Mouse (Mus musculus) thymus, adult 2 months (tissue): ENCODE data around the gene Gimap3. TPM values are rescaled to one million over a fixed set of nuclear protein-coding genes. Genes with fewer than 3 reads are reported as not detected.

Experiments used
- DNase-seq: peaks from one replicate; pipeline ENCODE4 v3.0.0; 2021
- H3K27ac ChIP-seq: fragments of 200-500 bp; 2 replicates; pipeline ENCODE4 v1.5.1; 2012; ENCODE audit warnings: low read length, control low read depth; ENCODE audit not compliant: control insufficient read depth, insufficient read depth
- H3K27me3 ChIP-seq: fragments of 200-500 bp; 2 replicates; pipeline ENCODE4 v1.6.1; 2012; ENCODE audit warnings: mild to moderate bottlenecking, low read length, moderate library complexity, mixed read lengths; ENCODE audit not compliant: control insufficient read depth, insufficient read depth
- H3K36me3 ChIP-seq: fragments of 200-500 bp; 2 replicates; pipeline ENCODE4 v1.6.1; 2012; ENCODE audit warnings: mild to moderate bottlenecking, low read length, moderate library complexity; ENCODE audit not compliant: control insufficient read depth, insufficient read depth
- H3K4me1 ChIP-seq: fragments of 200-500 bp; replicated peaks from 2 replicates; pipeline ENCODE4 v1.6.1; 2012; ENCODE audit warnings: low read length; ENCODE audit not compliant: control insufficient read depth, insufficient read depth
- H3K4me3 ChIP-seq: fragments of 200-500 bp; 2 replicates; pipeline ENCODE4 v1.5.1; 2012; ENCODE audit warnings: mild to moderate bottlenecking, low read length, control low read depth, moderate library complexity; ENCODE audit not compliant: control insufficient read depth, insufficient read depth
- CTCF ChIP-seq: fragments of 200-500 bp; IDR thresholded peaks from 2 replicates; pipeline ENCODE4 v1.5.1; 2012; ENCODE audit warnings: mild to moderate bottlenecking, control low read depth, low read length, moderate library complexity, borderline replicate concordance; ENCODE audit not compliant: control insufficient read depth, poor library complexity, insufficient read depth; ENCODE audit errors: extremely low read depth
- POLR2A ChIP-seq: fragments of 200-500 bp; IDR thresholded peaks from 2 replicates; pipeline ENCODE4 v1.6.1; 2012; ENCODE audit warnings: mild to moderate bottlenecking, low read length, control low read depth, moderate library complexity; ENCODE audit not compliant: control insufficient read depth, poor library complexity, insufficient read depth; ENCODE audit errors: extremely low read depth
- WGBS: fragments of 180-500 bp; shearing (Covaris S2); methylation state at CpG from one replicate; pipeline ENCODE4 v1.1.7; 2018; 5-methylcytosine and 5-hydroxymethylcytosine counted together
- polyA plus RNA-seq: library from polyadenylated mRNA; depleted of rRNA; stranded (reverse); fragments of >200 nt; gene quantifications from 2 replicates; pipeline ENCODE4 v1.2.3, GENCODE M21; 2012; rRNA removed

Gene Gimap3
- 48.2 and 61.3 TPM in 2 replicates for polyA plus RNA-seq

DNA sequence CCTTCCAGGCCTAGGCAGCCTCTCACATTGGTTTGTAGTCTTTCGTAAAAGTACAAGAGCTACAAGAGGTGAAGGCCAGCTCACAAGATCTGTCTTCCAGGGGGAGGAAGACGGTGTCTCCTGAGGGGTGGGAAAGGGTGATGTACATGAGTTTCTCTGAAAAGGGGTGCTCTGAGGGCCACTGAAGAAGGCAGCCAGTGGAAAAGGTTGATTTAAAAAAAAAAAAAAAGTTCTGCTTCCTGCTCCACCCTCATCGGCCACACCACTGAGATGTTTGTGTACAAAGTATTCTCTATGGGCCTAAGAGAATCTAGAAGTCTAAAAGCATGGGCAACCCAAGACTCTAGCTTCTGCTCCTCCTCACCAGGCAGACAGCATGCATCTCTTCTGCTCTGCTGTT is at the start of gene Gimap3:
Gene Gimap3, minus strand, starts transcription at position 156 of the 400 bp plus-strand sequence.
- no peaks in the 10 kb centered on the region for H3K27me3 ChIP-seq
- WGBS: 65% methylated on average over 3 of the region's 3 CpGs
- peaks cover 23% of the 10 kb centered on the region for H3K4me1 ChIP-seq
- TF ChIP-seq POLR2A: no peak
- no peak for TF ChIP-seq CTCF
- H3K4me3 ChIP-seq: peak within 1 kb of the TSS; percentile 36
- peak within 1 kb of the TSS; percentile 78 for H3K27ac ChIP-seq
- DNase-seq: peak; percentile 21
- H3K36me3 ChIP-seq: no peaks in the 10 kb centered on the region

DNA sequence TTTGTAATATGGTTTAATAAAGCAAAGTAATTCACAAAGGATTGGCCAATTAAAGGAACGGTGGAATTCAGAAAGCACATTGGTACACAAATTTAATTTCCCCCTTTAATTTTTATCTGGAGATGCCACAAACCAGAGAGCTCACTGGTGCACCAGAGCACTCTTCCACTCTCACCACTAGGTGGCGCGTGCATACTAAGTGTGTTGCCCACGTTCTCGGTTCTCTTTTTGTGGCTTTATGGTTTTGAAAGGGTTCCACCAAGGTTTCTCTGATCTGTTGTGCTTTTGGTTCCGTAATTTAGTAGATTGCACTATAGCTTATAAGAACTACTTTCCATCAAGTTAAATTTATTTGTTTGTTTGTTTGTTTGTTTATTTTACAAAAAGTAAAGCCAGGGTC is 47.2 kb upstream of the Gimap3 start:
- H3K4me3 ChIP-seq: no peak overlapping the region
- no peak for TF ChIP-seq POLR2A
- TF ChIP-seq CTCF: no peak
- WGBS: 0% methylated on average over 6 of the region's 6 CpGs
- H3K36me3 ChIP-seq: no peaks in the 10 kb centered on the region
- H3K27me3 ChIP-seq: no peaks in the 10 kb centered on the region
- peak; percentile 66 for DNase-seq
- H3K27ac ChIP-seq: no peak overlapping the region
- no peaks in the 10 kb centered on the region for H3K4me1 ChIP-seq

DNA sequence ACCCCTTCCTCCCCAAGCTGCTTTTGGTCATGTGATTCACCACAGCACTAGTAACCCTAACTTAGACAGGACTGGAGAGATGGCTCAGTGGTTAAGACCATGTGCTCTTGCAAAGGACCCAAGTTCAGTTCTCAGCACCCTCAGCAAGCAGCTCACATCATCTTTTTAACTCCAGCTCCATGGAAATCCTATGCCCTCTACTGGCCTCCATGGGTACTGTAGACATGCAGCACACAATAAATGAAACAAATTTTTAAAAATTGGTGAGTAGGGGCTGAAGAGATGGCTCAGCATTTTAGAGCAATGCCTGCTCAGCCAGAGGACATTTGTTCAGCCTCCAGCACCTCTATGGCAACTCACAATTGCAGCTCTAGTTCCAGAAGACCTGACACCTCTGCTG is 44.4 kb upstream of the Gimap3 start:
- Histone ChIP-seq H3K4me1 (no peaks in the 10 kb centered on the region), H3K27ac (no peak overlapping the region), H3K4me3 (no peak overlapping the region), H3K36me3 (no peaks in the 10 kb centered on the region), H3K27me3 (no peaks in the 10 kb centered on the region)
- TF ChIP-seq CTCF (no peak), POLR2A (no peak)
- no peak for DNase-seq

GRCm38 (mm10) chr6:48809494-48810219 is 39.0 kb upstream of the Gimap3 start:
- WGBS: 93% methylated on average over 3 of the region's 3 CpGs
- Histone ChIP-seq H3K27me3 (no peaks in the 10 kb centered on the region), H3K4me3 (no peak overlapping the region), H3K4me1 (no peaks in the 10 kb centered on the region), H3K36me3 (no peaks in the 10 kb centered on the region), H3K27ac (no peak overlapping the region)
- TF ChIP-seq POLR2A (no peak), CTCF (no peak)
- no peak for DNase-seq

DNA sequence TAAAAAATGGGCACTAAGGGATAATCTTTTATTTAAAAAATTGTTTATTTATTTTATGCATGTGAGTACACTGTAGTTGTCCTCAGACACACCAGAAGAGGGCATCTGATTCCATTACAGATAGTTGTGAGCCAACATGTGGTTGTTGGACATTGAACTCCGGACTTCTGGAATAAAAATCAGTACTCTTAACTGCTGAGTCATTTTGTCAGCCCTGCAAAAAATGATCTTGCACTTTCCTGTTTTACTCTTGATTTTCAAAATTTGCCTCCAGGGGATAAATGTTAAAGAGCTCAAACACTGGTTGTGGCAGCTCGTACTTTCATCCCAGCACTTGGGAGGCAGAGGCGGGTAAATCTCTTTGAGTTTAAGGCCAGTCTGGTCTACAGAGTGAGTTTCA is 36.1 kb upstream of the Gimap3 start:
- H3K27ac ChIP-seq: no peak overlapping the region
- H3K36me3 ChIP-seq: no peaks in the 10 kb centered on the region
- no peaks in the 10 kb centered on the region for H3K27me3 ChIP-seq
- no peak for DNase-seq
- no peaks in the 10 kb centered on the region for H3K4me1 ChIP-seq
- H3K4me3 ChIP-seq: no peak overlapping the region
- 92% methylated on average over 3 of the region's 3 CpGs for WGBS
- no peak for TF ChIP-seq CTCF
- TF ChIP-seq POLR2A: no peak

DNA sequence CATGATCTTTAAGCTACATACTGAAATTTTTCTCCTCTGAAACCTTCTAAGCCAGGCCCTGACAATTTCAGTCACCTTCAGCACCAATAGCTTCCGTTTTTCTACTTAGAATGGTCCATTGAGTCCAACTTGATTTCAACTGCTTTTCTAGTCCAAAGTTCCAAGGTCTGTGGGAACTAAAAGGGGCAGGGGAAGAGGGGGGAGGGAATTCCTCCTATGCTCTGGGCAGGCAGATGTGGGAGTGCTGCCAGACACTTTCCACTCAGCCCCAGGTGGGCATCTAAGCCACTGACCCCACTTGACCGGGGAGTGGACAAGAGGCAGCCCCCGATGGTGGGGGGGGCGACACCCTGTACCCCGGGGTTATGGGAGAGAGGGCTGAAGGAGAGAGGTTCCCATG is 33.7 kb upstream of the Gimap3 start:
- 95% methylated on average over 5 of the region's 5 CpGs for WGBS

More for the DNA sequence above, 33.7 kb upstream of the Gimap3 start:
- Histone ChIP-seq H3K27me3 (no peaks in the 10 kb centered on the region), H3K4me1 (no peaks in the 10 kb centered on the region), H3K27ac (no peak overlapping the region), H3K36me3 (no peaks in the 10 kb centered on the region), H3K4me3 (no peak overlapping the region)
- TF ChIP-seq CTCF (no peak), POLR2A (no peak)
- no peak for DNase-seq
